Mouse (Mus musculus) erythroblast, adult 5-6 weeks (primary cell): ENCODE data around the gene Fbln5. TPM values are rescaled to one million over a fixed set of nuclear protein-coding genes. Genes with fewer than 3 reads are reported as not detected.

Source experiments
- ATAC-seq: replicated peaks from 2 replicates; pipeline ENCODE4 v1.8.0; 2016; ENCODE audit warnings: moderate number of reproducible peaks, mild to moderate bottlenecking, moderate TSS enrichment, inconsistent platforms; ENCODE audit not compliant: poor library complexity, low FRiP score, severe bottlenecking
- total RNA-seq, 2 experiments: library from RNA; stranded (forward) in 1 of 2; stranded (reverse) in 1 of 2; fragments of 150-400 nt in 1 of 2; fragments of 200-764, 138-1000 nt in 1 of 2; gene quantifications; 2 replicates each; pipeline versions ENCODE4 v1.2.3 to v1.2.4; 2015 to 2017; ENCODE audit warnings: low replicate concordance in 2 of 2

Gene Fbln5
- total RNA-seq, 2 experiments from 2014 or later: 0.60 TPM; not detected in 1

GRCm38 (mm10) chr12:101767306-101768053 lies 51.4 kb downstream of the Fbln5 start:
- no peak for ATAC-seq

GRCm38 (mm10) chr12:101766228-101766852 lies 52.5 kb downstream of the Fbln5 start:
- ATAC-seq: no peak

GRCm38 (mm10) chr12:101764870-101765269 lies 54.0 kb downstream of the Fbln5 start:
- ATAC-seq: no peak

- ATAC-seq: no peak
These were observed 55.8 kb downstream of the Fbln5 start for GRCm38 (mm10) chr12:101763065-101763464.

GRCm38 (mm10) chr12:101762054-101762453 lies 56.8 kb downstream of the Fbln5 start:
- no peak for ATAC-seq

GRCm38 (mm10) chr12:101759440-101760045 lies 59.3 kb downstream of the Fbln5 start:
- ATAC-seq: no peak

GRCm38 (mm10) chr12:101758698-101759097 lies 60.2 kb downstream of the Fbln5 start:
- no peak for ATAC-seq

GRCm38 (mm10) chr12:101742375-101742774 lies 76.5 kb downstream of the Fbln5 start:
- ATAC-seq: no peak

- ATAC-seq: no peak
These were observed 78.4 kb downstream of the Fbln5 start for GRCm38 (mm10) chr12:101740486-101740885.

- no peak for ATAC-seq
These were observed 78.8 kb downstream of the Fbln5 start for GRCm38 (mm10) chr12:101740045-101740444.

GRCm38 (mm10) chr12:101718755-101719150 lies 100.1 kb downstream of the Fbln5 start:
- ATAC-seq: no peak

GRCm38 (mm10) chr12:101718054-101718754 lies 100.7 kb downstream of the Fbln5 start, which contains the start of gene Tc2n:
Tc2n (minus strand) TSS chr12:101718523.
- ATAC-seq: peak; percentile 81

- no peak for ATAC-seq
These were observed 119.7 kb downstream of the Fbln5 start for GRCm38 (mm10) chr12:101699176-101699575.

Other genes starting within 250 kb of the Fbln5 start
- not detected in 2 replicates for gene Tc2n, start 100.5 kb downstream of the Fbln5 start, total RNA-seq (2015; ENCODE audit: low replicate concordance)
- not detected in 2 replicates for gene Tc2n, start 100.5 kb downstream of the Fbln5 start, total RNA-seq (2017; ENCODE audit: low replicate concordance)
- 7.3 and 11.3 TPM in 2 replicates for gene Trip11, start 94.2 kb upstream of the Fbln5 start, total RNA-seq (2015; ENCODE audit: low replicate concordance)
- gene Trip11, start 94.2 kb upstream of the Fbln5 start, total RNA-seq (2017; ENCODE audit: low replicate concordance): 12.8 and 23.6 TPM in 2 replicates
- gene Atxn3, start 139.2 kb upstream of the Fbln5 start, total RNA-seq (2015; ENCODE audit: low replicate concordance): 11.0 and 14.4 TPM in 2 replicates
- gene Atxn3, start 139.2 kb upstream of the Fbln5 start, total RNA-seq (2017; ENCODE audit: low replicate concordance): 28.5 and 29.1 TPM in 2 replicates
- 9.0 and 12.1 TPM in 2 replicates for gene Cpsf2, start 156.9 kb upstream of the Fbln5 start, total RNA-seq (2015; ENCODE audit: low replicate concordance)
- gene Cpsf2, start 156.9 kb upstream of the Fbln5 start, total RNA-seq (2017; ENCODE audit: low replicate concordance): 15.7 and 25.2 TPM in 2 replicates